Mouse (Mus musculus) bone marrow macrophage, adult 2 months (primary cell): Measurements from ENCODE around the gene Flii. TPM values are rescaled to one million over a fixed set of nuclear protein-coding genes. Genes with fewer than 3 reads are reported as not detected.
A peak's percentile ranks its signal among the peaks of the same experiment; 100 is the strongest.

Experiments used
- H3K27ac ChIP-seq: 2 replicates; pipeline ENCODE4 v1.5.1; 2012; ENCODE audit warnings: low read depth, low read length; ENCODE audit not compliant: insufficient read depth
- H3K4me1 ChIP-seq: 2 replicates; pipeline ENCODE4 v1.6.1; 2012; ENCODE audit warnings: low read length; ENCODE audit not compliant: control insufficient read depth, insufficient read depth
- H3K4me3 ChIP-seq: 2 replicates; pipeline ENCODE4 v1.5.1; 2012; ENCODE audit warnings: mild to moderate bottlenecking, low read length, moderate library complexity; ENCODE audit not compliant: insufficient read depth
- CTCF ChIP-seq: IDR thresholded peaks from 2 replicates; pipeline ENCODE4 v1.5.1; 2012; ENCODE audit warnings: low read depth, mild to moderate bottlenecking, low read length, moderate library complexity
- POLR2A ChIP-seq: IDR thresholded peaks from 2 replicates; pipeline ENCODE4 v1.6.1; 2012; ENCODE audit warnings: mild to moderate bottlenecking, low read depth, low read length, borderline replicate concordance
- polyA plus RNA-seq: library from polyadenylated mRNA; stranded (reverse); fragments of >200 nt; gene quantifications from 2 replicates; pipeline ENCODE4 v1.2.4, GENCODE M21; 2012; ENCODE audit not compliant: missing spikeins, insufficient read depth, insufficient read length

Gene Flii
- 144 and 146 TPM in 2 replicates for polyA plus RNA-seq

- no peak for TF ChIP-seq CTCF
- TF ChIP-seq POLR2A = no peak
- peak within 1 kb of the TSS; percentile 98 for H3K4me3 ChIP-seq
- peaks cover 23% of the 10 kb centered on the region for H3K4me1 ChIP-seq
- H3K27ac ChIP-seq = peak within 1 kb of the TSS; percentile 48
Measured at GRCm38 (mm10) chr11:60726601-60727391, at the start of gene Flii. TSS of gene Flii (minus strand) at chr11:60727263.

GRCm38 (mm10) chr11:60776107-60776828 is 49.2 kb upstream of the Flii start:
- Histone ChIP-seq H3K27ac (peak overlapping the region; percentile 99), H3K4me3 (peak overlapping the region; percentile 80), H3K4me1 (peaks cover 37% of the 10 kb centered on the region)
- TF ChIP-seq CTCF = no peak
- no peak for TF ChIP-seq POLR2A

GRCm38 (mm10) chr11:60775578-60775977 is 48.5 kb upstream of the Flii start:
- Histone ChIP-seq H3K4me3 (peak overlapping the region; percentile 80), H3K27ac (peak overlapping the region; percentile 99), H3K4me1 (peaks cover 40% of the 10 kb centered on the region)
- no peak for TF ChIP-seq CTCF
- no peak for TF ChIP-seq POLR2A

- peak overlapping the region; percentile 99 for H3K27ac ChIP-seq
- peaks cover 46% of the 10 kb centered on the region for H3K4me1 ChIP-seq
- TF ChIP-seq CTCF = no peak
- TF ChIP-seq POLR2A = no peak
- peak overlapping the region; percentile 23; the same call in 1 of the 2 replicates for H3K4me3 ChIP-seq
Measured at GRCm38 (mm10) chr11:60774841-60775240, 47.8 kb upstream of the Flii start.

GRCm38 (mm10) chr11:60774158-60774689 is 47.2 kb upstream of the Flii start:
- peak overlapping the region; percentile 99 for H3K27ac ChIP-seq
- peaks cover 42% of the 10 kb centered on the region for H3K4me1 ChIP-seq
- no peak overlapping the region for H3K4me3 ChIP-seq
- TF ChIP-seq CTCF (no peak), POLR2A (no peak)

GRCm38 (mm10) chr11:60772161-60772560 is 45.1 kb upstream of the Flii start:
- TF ChIP-seq CTCF (no peak), POLR2A (no peak)
- Histone ChIP-seq H3K4me1 (peaks cover 45% of the 10 kb centered on the region), H3K4me3 (no peak overlapping the region)

GRCm38 (mm10) chr11:60770776-60771175 is 43.7 kb upstream of the Flii start:
- TF ChIP-seq POLR2A (no peak), CTCF (no peak)
- Histone ChIP-seq H3K27ac (peak overlapping the region; percentile 49; the same call in 1 of the 2 replicates), H3K4me1 (peaks cover 47% of the 10 kb centered on the region), H3K4me3 (no peak overlapping the region)

More at GRCm38 (mm10) chr11:60772161-60772560, 45.1 kb upstream of the Flii start:
- no peak overlapping the region for H3K27ac ChIP-seq

GRCm38 (mm10) chr11:60769322-60769721 is 42.3 kb upstream of the Flii start:
- Histone ChIP-seq H3K4me1 (peaks cover 37% of the 10 kb centered on the region), H3K4me3 (peak overlapping the region; percentile 25), H3K27ac (peak overlapping the region; percentile 94)
- TF ChIP-seq POLR2A (no peak), CTCF (no peak)

- Histone ChIP-seq H3K27ac (no peak overlapping the region), H3K4me3 (no peak overlapping the region), H3K4me1 (peaks cover 38% of the 10 kb centered on the region)
- TF ChIP-seq POLR2A (no peak), CTCF (no peak)
Measured at GRCm38 (mm10) chr11:60766969-60767368, 39.9 kb upstream of the Flii start.
